Mouse (Mus musculus): Measurements from ENCODE around the gene Ceacam18. TPM values are rescaled to one million over a fixed set of nuclear protein-coding genes. Genes with fewer than 3 reads are reported as not detected.
"Not testable (repeated sequence)": the region's sequence is repeated elsewhere in the genome, so short reads cannot be mapped to it uniquely, and the experiment has no call there.

Ceacam18 gene
- polyA plus RNA-seq, 1 experiment = not detected

DNA sequence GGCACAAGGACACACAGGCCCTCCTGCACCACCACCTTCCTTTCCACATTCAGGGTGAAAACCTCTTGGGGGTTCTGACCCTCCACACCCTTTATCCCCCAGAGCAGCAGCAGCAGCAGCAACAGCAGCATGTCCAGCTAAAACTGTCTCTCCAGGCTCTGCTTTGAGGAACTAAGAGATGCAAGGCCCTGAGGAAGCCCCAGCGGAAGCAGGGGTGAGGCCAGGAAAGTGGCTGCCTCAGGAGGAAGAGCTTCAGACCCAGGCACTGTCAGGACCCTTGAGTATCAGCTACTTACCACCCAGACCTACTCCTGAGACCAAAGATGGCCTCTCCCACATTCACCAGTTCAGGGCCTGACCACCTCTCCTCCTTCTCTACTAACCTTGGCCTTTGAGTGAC lies 25.5 kb downstream of the Ceacam18 start, which contains the start of gene Siglece:
Gene Siglece (minus strand): TSS at position 160 of the 400 bp plus-strand sequence.
- Histone ChIP-seq H3K27ac (ENCODE audit: insufficient read depth, low read depth, low read length) (peak within 1 kb of the TSS; percentile 81), H3K4me3 (ENCODE audit: insufficient read depth, low read length) (peak within 1 kb of the TSS; percentile 49), H3K4me1 (ENCODE audit: control insufficient read depth, insufficient read depth, low read length) (peaks cover 71% of the 10 kb centered on the region)
- TF ChIP-seq CTCF (IDR thresholded peaks at IDR 0.05; ENCODE audit: low read depth, low read length) (no peak), POLR2A (IDR thresholded peaks at IDR 0.05; ENCODE audit: borderline replicate concordance, low read depth, low read length) (no peak)

DNA sequence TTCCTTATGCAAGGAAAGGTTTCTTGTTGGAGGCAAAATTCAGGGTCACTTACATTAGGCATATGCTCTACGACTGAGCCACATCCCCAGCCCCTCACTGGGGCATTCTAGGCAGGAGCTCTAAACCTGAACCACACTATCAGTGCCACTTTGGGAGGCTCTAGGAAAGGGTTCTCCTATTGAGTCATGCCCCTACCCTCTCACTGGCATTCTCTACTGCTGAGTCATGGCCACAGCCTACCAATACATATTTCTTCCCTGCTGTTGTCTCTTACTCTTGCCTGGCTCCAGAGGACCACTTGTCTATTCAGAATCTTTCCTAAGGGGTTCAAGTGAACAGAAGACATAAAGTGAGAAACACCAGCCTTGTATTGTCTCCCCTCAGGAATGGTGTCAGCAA lies 28.3 kb downstream of the Ceacam18 start:
- TF ChIP-seq POLR2A (IDR thresholded peaks at IDR 0.05; ENCODE audit: borderline replicate concordance, low read depth, low read length) (no peak), CTCF (IDR thresholded peaks at IDR 0.05; ENCODE audit: low read depth, low read length) (no peak)
- Histone ChIP-seq H3K27ac (ENCODE audit: insufficient read depth, low read depth, low read length) (0 out of 2 replicates have a peak overlapping the region, but pooled peaks have one; percentile 15), H3K4me1 (ENCODE audit: control insufficient read depth, insufficient read depth, low read length) (peaks cover 54% of the 10 kb centered on the region), H3K4me3 (ENCODE audit: insufficient read depth, low read length) (no peak overlapping the region)

DNA sequence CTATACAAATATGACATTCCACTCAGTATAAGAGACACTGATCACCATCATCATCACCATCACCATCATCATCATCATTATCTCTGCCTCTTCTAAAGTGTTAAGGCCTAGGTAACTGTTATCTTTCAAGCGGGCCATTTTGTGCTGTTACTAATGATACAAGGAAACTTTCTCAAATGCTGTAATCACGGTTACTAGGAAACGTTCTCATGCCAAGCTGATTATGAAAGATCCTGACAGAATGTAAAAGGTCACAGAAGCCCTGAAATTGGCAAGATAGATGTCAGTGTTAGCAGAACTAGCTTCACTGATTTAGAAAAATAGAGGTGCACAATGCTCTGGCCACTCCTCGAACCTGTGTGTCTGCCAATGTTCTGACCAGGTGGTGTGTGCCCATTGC lies 32.7 kb downstream of the Ceacam18 start:
- peaks cover 61% of the 10 kb centered on the region for H3K4me1 ChIP-seq (ENCODE audit: control insufficient read depth, insufficient read depth, low read length)
- H3K4me3 ChIP-seq (ENCODE audit: insufficient read depth, low read length); H3K27ac ChIP-seq (ENCODE audit: insufficient read depth, low read depth, low read length): not testable (repeated sequence)

DNA sequence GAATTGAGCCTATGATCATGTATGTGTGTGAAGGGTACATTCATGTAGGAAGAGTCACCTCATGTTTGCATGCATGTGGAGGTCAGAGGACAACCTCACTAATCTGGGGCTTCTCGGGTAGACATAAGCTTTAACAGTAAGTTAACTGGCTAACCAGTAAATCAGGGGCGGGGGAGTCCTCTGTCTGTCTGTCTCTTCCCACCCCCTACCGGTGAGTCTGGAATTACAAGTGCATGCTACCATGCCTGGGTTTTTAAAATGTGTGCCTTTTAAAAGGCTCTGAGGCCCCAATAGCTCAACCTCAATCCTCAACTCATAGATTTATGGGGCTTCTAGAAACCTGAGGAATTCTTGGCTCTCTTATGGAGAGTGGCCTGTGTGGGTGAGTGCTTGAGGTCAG lies 34.1 kb downstream of the Ceacam18 start:
- H3K4me1 ChIP-seq (ENCODE audit: control insufficient read depth, insufficient read depth, low read length) = peaks cover 58% of the 10 kb centered on the region
- no peak for TF ChIP-seq POLR2A (IDR thresholded peaks at IDR 0.05; ENCODE audit: borderline replicate concordance, low read depth, low read length)
- TF ChIP-seq CTCF (IDR thresholded peaks at IDR 0.05; ENCODE audit: low read depth, low read length) = no peak
- H3K27ac ChIP-seq (ENCODE audit: insufficient read depth, low read depth, low read length) = no peak overlapping the region
- H3K4me3 ChIP-seq (ENCODE audit: insufficient read depth, low read length) = no peak overlapping the region

DNA sequence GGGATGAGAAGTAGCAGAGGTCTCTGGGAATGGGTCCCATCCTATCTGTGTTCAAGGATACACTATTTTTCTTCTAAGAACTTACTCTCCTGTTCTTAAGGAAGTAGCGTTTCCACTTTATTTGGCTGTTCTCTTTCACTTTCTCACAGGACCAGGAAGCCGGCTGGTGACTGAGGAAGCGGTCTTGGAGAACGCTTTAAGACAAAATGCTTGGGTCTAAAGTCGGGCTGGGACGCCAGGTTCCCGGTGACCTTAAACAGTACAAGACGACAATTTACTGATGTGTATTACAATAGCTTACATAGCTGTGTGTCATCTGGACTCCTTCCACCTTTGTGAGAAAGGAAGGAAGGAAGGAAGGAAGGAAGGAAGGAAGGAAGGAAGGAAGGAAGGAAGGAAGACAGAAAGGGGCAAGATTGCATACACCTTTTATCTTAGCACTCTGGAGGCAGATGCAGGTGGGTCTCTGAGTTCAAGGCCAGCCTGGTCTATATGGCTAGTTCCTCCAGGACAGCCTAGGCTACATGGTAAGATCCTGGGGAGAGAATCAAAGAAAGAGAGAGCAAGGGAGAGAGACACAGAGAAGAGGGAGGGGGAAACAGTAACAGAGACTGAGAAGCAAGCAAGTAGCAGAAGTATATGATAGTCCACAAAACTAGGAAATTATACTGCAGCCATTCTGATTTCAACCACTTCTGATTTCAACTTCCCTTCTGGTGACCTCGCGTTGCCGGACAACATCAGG lies 36.7 kb downstream of the Ceacam18 start:
- TF ChIP-seq POLR2A (IDR thresholded peaks at IDR 0.05; ENCODE audit: borderline replicate concordance, low read depth, low read length) (no peak), CTCF (IDR thresholded peaks at IDR 0.05; ENCODE audit: low read depth, low read length) (no peak)
- Histone ChIP-seq H3K27ac (ENCODE audit: insufficient read depth, low read depth, low read length) (peak overlapping the region; percentile 73), H3K4me3 (ENCODE audit: insufficient read depth, low read length) (peak overlapping the region; percentile 32), H3K4me1 (ENCODE audit: control insufficient read depth, insufficient read depth, low read length) (peaks cover 48% of the 10 kb centered on the region)

DNA sequence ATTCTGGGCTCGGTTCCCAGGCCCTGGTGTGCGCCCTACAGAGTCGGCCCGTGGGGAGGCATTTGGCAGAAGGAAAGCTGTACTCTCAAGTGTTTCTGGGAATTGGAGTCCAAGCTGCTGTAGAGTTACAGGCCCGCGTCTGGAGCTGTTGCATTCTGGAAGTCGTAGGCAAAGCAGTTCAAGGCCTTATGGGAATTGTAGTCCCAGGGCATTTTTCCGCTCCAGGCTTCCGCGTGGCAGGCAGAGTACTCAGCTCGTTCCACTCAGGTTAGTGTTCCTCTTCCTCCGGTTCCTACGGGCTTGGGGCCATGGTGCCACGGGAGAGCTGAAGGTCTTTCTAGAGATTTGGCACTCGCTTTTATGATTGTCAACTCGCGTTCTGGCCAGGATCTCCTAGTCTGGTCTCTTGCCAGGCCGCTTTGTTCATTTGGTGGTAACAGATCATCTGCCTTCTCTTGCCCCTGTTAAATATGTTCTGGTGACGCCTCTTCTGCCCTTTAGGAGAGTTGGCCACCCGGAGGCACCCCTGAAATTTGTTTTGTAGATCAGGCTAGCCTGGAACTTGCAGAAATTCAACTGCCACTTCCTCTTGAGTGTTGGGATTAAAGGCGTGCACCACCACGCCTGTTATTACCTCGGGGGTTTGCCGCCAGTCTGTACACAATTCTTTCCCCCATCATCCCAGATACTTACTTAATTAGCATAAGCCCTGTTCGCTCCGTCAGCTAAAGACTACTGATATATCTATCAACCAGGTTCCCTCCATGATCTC lies 37.5 kb downstream of the Ceacam18 start, which contains the start of gene Ctu1:
Gene Ctu1 (plus strand): TSS at position 208 of the 772 bp plus-strand sequence.
- TF ChIP-seq POLR2A (IDR thresholded peaks at IDR 0.05; ENCODE audit: borderline replicate concordance, low read depth, low read length) = no peak
- no peak for TF ChIP-seq CTCF (IDR thresholded peaks at IDR 0.05; ENCODE audit: low read depth, low read length)
- Histone ChIP-seq H3K4me3 (ENCODE audit: insufficient read depth, low read length) (peak within 1 kb of the TSS; percentile 73), H3K27ac (ENCODE audit: insufficient read depth, low read depth, low read length) (peak within 1 kb of the TSS; percentile 73), H3K4me1 (ENCODE audit: control insufficient read depth, insufficient read depth, low read length) (peaks cover 42% of the 10 kb centered on the region)

DNA sequence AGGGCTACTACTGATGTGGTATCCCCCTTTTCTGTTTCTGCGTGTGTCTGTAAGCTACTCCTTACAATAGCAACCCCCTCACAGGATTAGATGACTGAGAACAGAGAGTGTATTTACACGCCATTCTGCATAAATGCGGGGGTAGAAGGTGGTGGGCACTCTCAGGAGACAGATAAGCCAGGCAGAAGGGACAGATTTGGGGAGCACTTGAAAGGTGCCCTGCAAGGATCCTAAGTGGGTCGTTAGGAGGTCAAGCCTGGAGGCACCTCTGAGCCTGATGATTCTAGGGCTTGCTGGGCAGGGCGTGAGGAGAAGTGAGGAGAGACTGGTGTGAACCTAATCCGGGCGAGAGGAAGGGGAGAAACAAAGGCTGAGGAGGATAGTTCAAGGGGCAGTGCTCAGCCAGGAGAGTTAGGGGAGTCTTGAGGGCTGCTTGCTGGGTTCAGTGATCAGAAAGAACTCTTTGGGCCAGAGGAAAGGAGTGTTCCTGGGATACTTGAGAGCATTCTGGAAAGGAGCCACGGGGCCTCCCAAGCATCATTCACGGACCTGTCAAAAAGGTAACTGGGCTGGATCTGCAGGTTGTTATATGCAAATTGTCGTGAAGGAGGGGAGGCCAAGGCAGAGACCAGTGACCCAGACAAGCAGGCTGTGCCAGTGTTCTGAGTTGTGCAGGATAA lies 38.2 kb downstream of the Ceacam18 start:
- no peak for TF ChIP-seq CTCF (IDR thresholded peaks at IDR 0.05; ENCODE audit: low read depth, low read length)
- TF ChIP-seq POLR2A (IDR thresholded peaks at IDR 0.05; ENCODE audit: borderline replicate concordance, low read depth, low read length) = no peak
- peak overlapping the region; percentile 71; the same call in 1 of the 2 replicates for H3K27ac ChIP-seq (ENCODE audit: insufficient read depth, low read depth, low read length)

DNA sequence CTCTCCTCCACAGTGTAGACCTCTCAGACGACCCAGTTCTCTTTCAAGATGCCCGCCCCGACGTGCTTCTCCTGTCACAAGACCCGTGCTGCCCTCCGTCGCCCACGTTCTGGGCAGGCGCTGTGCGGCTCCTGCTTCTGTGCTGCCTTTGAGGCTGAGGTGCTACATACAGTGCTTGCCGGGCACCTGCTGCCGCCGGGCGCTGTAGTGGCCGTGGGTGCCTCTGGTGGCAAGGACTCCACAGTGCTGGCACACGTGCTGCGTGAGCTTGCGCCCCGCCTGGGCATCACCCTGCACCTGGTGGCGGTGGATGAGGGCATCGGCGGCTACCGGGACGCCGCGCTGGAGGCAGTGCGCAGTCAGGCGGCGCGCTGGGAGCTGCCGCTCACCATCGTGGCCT lies 40.6 kb downstream of the Ceacam18 start:
- H3K4me1 ChIP-seq (ENCODE audit: control insufficient read depth, insufficient read depth, low read length) = peaks cover 18% of the 10 kb centered on the region
- H3K27ac ChIP-seq (ENCODE audit: insufficient read depth, low read depth, low read length) = no peak overlapping the region
- TF ChIP-seq POLR2A (IDR thresholded peaks at IDR 0.05; ENCODE audit: borderline replicate concordance, low read depth, low read length) = no peak
- no peak for TF ChIP-seq CTCF (IDR thresholded peaks at IDR 0.05; ENCODE audit: low read depth, low read length)
- H3K4me3 ChIP-seq (ENCODE audit: insufficient read depth, low read length) = no peak overlapping the region

More for the DNA sequence above, 38.2 kb downstream of the Ceacam18 start:
- Histone ChIP-seq H3K4me3 (ENCODE audit: insufficient read depth, low read length) (peak overlapping the region; percentile 73), H3K4me1 (ENCODE audit: control insufficient read depth, insufficient read depth, low read length) (peaks cover 41% of the 10 kb centered on the region)

DNA sequence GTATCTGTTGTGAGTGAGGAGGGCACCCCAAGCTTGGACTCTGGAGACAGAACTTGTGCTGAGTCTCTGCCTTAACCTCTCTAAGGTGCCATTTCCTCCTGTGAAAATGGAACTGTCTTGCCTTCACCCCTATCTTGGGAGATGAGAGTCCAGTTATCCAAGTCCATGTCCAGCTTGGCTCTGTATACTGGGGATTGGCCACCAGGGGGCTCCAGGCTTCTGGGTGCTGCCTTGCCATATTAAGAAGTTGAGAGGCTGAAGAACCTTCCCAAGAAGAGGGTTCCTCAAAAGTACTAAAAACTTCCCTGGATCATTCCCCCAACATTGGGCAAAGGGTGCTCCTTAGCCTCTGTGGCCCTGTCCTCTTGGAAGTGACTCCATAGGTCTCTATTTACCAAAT lies 44.0 kb downstream of the Ceacam18 start:
- no peak overlapping the region for H3K4me3 ChIP-seq (ENCODE audit: insufficient read depth, low read length)
- TF ChIP-seq CTCF (IDR thresholded peaks at IDR 0.05; ENCODE audit: low read depth, low read length) (peak; percentile 71), POLR2A (IDR thresholded peaks at IDR 0.05; ENCODE audit: borderline replicate concordance, low read depth, low read length) (no peak)
- H3K4me1 ChIP-seq (ENCODE audit: control insufficient read depth, insufficient read depth, low read length) = peaks cover under 1% of the 10 kb centered on the region; the same call in 1 of the 2 replicates
- no peak overlapping the region for H3K27ac ChIP-seq (ENCODE audit: insufficient read depth, low read depth, low read length)

Data from bone marrow macrophage, adult 2 months (primary cell).